Comparison of ENCODE assay signal across 17 mouse cellular contexts in the genomic region with DNA sequence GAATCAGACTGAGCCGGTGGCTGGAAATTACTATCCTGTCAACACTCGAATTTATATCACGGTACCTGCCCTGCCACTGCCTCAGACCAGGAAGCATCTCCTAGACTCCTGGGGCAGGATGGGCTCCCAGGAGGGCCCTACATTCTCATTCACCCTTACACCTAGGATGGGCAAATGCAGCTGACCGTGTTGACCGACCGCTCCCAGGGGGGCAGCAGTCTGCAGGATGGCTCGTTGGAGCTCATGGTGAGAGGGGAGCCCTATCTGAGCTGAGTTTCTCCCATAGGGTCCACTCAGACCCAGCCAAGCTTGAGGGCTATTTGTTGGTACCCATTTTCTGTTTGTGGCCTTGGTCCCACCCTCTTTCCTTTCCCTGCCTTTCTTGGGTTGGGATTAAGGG. TPM values are rescaled to one million over a fixed set of nuclear protein-coding genes. Genes with fewer than 3 reads are reported as not detected.
"Had no signal": no experiment of that assay in that cellular context is flagged by ENCODE, and none has a peak within 500 bp of the region (broad histone marks: within the 10 kb centered on the region; RNA-seq: fewer than 3 reads in every experiment).

No protein-coding gene starts in this region.

- H3K4me1 ChIP-seq: neural tube, embryonic 13.5 days; neural tube, embryonic 15.5 days; stomach, embryonic 15.5 days had no signal

- H3K27ac ChIP-seq: neural tube, embryonic 13.5 days; neural tube, embryonic 15.5 days; stomach, embryonic 15.5 days; stomach, postnatal 0 days had no signal

- H3K27me3 ChIP-seq: neural tube, embryonic 13.5 days; neural tube, embryonic 15.5 days; stomach, embryonic 15.5 days had no signal

- DNase-seq: retina, postnatal 1 day; right cerebral cortex, adult 18-20 months; right cerebral cortex, postnatal 14 days; right cerebral cortex, postnatal 25 days; right cerebral cortex, postnatal 4 days; spleen, adult 18-20 months; thymus, adult 18-20 months; thymus, adult 2 months; thymus, postnatal 14 days; thymus, postnatal 25 days; thymus, postnatal 36 days; thymus, postnatal 4 days had no signal

- H3K9me3 ChIP-seq: neural tube, embryonic 13.5 days; neural tube, embryonic 15.5 days; stomach, embryonic 15.5 days had no signal

- H3K4me3 ChIP-seq: neural tube, embryonic 13.5 days; neural tube, embryonic 15.5 days; stomach, embryonic 15.5 days had no signal

RNA-seq across cellular contexts. Expression of gene Zfp791, which starts 27.3 kb away (rescaled TPM):
- total RNA-seq: neutrophil, adult 5-6 weeks had no signal
